Mouse (Mus musculus) myocyte (in vitro differentiated cells): ENCODE measurements around the gene Cops4. TPM values are rescaled to one million over a fixed set of nuclear protein-coding genes. Genes with fewer than 3 reads are reported as not detected.

Source experiments
- H3K27me3 ChIP-seq: one replicate; pipeline ENCODE4 v1.6.1; 2011; ENCODE audit not compliant: control insufficient read depth, insufficient read depth, insufficient read length
- H3K36me3 ChIP-seq: one replicate; pipeline ENCODE4 v1.6.1; 2011; ENCODE audit not compliant: control insufficient read depth, insufficient read depth
- H3K4me2 ChIP-seq: one replicate; pipeline ENCODE4 v1.6.1; 2011; ENCODE audit warnings: low read depth, control low read depth
- H3K4me3 ChIP-seq: one replicate; pipeline ENCODE4 v1.5.1; 2011; ENCODE audit warnings: mild to moderate bottlenecking, control low read depth, moderate library complexity
- H3K79me2 ChIP-seq: one replicate; pipeline ENCODE4 v1.6.1; 2011; ENCODE audit not compliant: control insufficient read depth, insufficient read depth
- H3ac ChIP-seq: one replicate; pipeline ENCODE4 v1.6.1; 2011; ENCODE audit not compliant: control insufficient read depth, insufficient read length
- CEBPB ChIP-seq: IDR thresholded peaks from 2 replicates; pipeline ENCODE4 v1.6.1; 2011; ENCODE audit warnings: mild to moderate bottlenecking, moderate library complexity; ENCODE audit not compliant: poor library complexity, insufficient read depth, severe bottlenecking
- E2F4 ChIP-seq: IDR thresholded peaks from one replicate; pipeline ENCODE4 v1.6.1; 2011; ENCODE audit warnings: mild to moderate bottlenecking, control low read depth, moderate library complexity; ENCODE audit not compliant: insufficient read depth
- MAX ChIP-seq: IDR thresholded peaks from one replicate; pipeline ENCODE4 v1.6.1; 2011; ENCODE audit warnings: low read depth, mild to moderate bottlenecking, control low read depth
- MYOD1 ChIP-seq, 3 experiments: IDR thresholded peaks; one replicate each; pipeline ENCODE4 v1.6.1; 2011; ENCODE audit warnings: control low read depth in 2 of 3, low read depth in 2 of 3, mild to moderate bottlenecking in 2 of 3, moderate library complexity in 1 of 3; ENCODE audit not compliant: insufficient read length in 2 of 3, control insufficient read depth in 1 of 3
- MYOG ChIP-seq, 3 experiments: IDR thresholded peaks; one replicate each; pipeline ENCODE4 v1.6.1; 2011; ENCODE audit warnings: control low read depth in 2 of 3, low read depth in 2 of 3, mild to moderate bottlenecking in 2 of 3; ENCODE audit not compliant: insufficient read length in 2 of 3, control insufficient read depth in 1 of 3, insufficient read depth in 1 of 3
- POLR2A ChIP-seq: IDR thresholded peaks from one replicate; pipeline ENCODE4 v1.6.1; 2011; ENCODE audit warnings: low read depth, mild to moderate bottlenecking, control low read depth, moderate library complexity; ENCODE audit not compliant: insufficient read length
- POLR2AphosphoS2 ChIP-seq: IDR thresholded peaks from one replicate; pipeline ENCODE4 v1.6.1; 2011; ENCODE audit warnings: low read depth, control low read depth; ENCODE audit not compliant: insufficient read length
- REST ChIP-seq: IDR thresholded peaks from one replicate; pipeline ENCODE4 v1.6.1; 2011; ENCODE audit warnings: mild to moderate bottlenecking, control low read depth, moderate library complexity; ENCODE audit not compliant: insufficient read depth, insufficient read length
- SRF ChIP-seq: IDR thresholded peaks from one replicate; pipeline ENCODE4 v1.6.1; 2011; ENCODE audit warnings: low read depth; ENCODE audit not compliant: control insufficient read depth, insufficient read length
- TCF12 ChIP-seq: IDR thresholded peaks from one replicate; pipeline ENCODE4 v1.6.1; 2011; ENCODE audit warnings: mild to moderate bottlenecking, control low read depth; ENCODE audit not compliant: poor library complexity, insufficient read depth, severe bottlenecking
- TCF3 ChIP-seq: IDR thresholded peaks from one replicate; pipeline ENCODE4 v1.6.1; 2011; ENCODE audit warnings: low read depth, control low read depth; ENCODE audit not compliant: insufficient read length
- USF1 ChIP-seq: IDR thresholded peaks from one replicate; pipeline ENCODE4 v1.6.1; 2011; ENCODE audit warnings: low read depth, mild to moderate bottlenecking, control low read depth, moderate library complexity
- polyA plus RNA-seq: library from polyadenylated mRNA; unstranded; fragments of >200 nt; fragmentation: generic; extraction: Trizol; gene quantifications from one replicate; pipeline ENCODE4 v1.2.1, GENCODE M21; 2012; ENCODE audit warnings: missing spikeins

The Cops4 gene
- polyA plus RNA-seq, 1 experiment = 104 TPM

DNA sequence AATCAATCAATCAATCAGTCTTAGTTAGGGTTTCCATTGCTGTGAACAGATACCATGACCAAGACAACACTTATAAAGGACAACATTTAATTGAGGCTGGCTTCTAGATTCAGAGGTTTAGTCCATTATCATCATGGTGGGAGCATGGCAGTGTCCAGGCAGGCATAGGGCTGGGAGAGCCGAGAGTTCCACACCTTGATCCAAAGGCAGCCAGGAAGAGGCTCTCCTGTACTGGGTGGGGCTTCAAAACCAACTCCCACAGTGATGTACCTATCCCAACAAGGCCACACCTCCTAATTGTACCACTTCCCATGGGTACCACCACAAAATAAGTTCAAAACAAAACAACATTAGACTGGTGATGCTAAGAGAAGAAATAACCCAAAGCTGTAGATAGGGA is 32.0 kb downstream of the Cops4 start:
- TF ChIP-seq MYOG (IDR thresholded peaks at IDR 0.05; ENCODE audit: control insufficient read depth in 1 of 3, insufficient read depth in 1 of 3, insufficient read length in 2 of 3, low read depth in 2 of 3) = no peak
- no peak for TF ChIP-seq POLR2A
- TF ChIP-seq REST = no peak
- TF ChIP-seq USF1 = no peak
- TF ChIP-seq MAX = no peak
- TF ChIP-seq MYOD1 (IDR thresholded peaks at IDR 0.05; ENCODE audit: control insufficient read depth in 1 of 3, insufficient read length in 2 of 3, low read depth in 2 of 3) = no peak
- TF ChIP-seq CEBPB = no peak
- TF ChIP-seq SRF = no peak
- no peak for TF ChIP-seq E2F4
- TF ChIP-seq TCF12 = no peak
- no peak for TF ChIP-seq POLR2AphosphoS2
- no peak for TF ChIP-seq TCF3
- H3K4me3 ChIP-seq = no peak overlapping the region
- peaks cover 24% of the 10 kb centered on the region for H3K36me3 ChIP-seq
- H3ac ChIP-seq = no peak overlapping the region
- H3K27me3 ChIP-seq = no peaks in the 10 kb centered on the region
- H3K4me2 ChIP-seq = no peak overlapping the region
- H3K79me2 ChIP-seq = no peaks in the 10 kb centered on the region

GRCm38 (mm10) chr5:100551952-100552351 is 33.8 kb downstream of the Cops4 start:
- Histone ChIP-seq H3K79me2 (no peaks in the 10 kb centered on the region), H3K36me3 (peaks cover 20% of the 10 kb centered on the region), H3ac (no peak overlapping the region), H3K4me3 (no peak overlapping the region), H3K27me3 (no peaks in the 10 kb centered on the region), H3K4me2 (no peak overlapping the region)
- TF ChIP-seq MAX = no peak
- no peak for TF ChIP-seq USF1
- no peak for TF ChIP-seq MYOG (IDR thresholded peaks at IDR 0.05; ENCODE audit: control insufficient read depth in 1 of 3, insufficient read depth in 1 of 3, insufficient read length in 2 of 3, low read depth in 2 of 3)

DNA sequence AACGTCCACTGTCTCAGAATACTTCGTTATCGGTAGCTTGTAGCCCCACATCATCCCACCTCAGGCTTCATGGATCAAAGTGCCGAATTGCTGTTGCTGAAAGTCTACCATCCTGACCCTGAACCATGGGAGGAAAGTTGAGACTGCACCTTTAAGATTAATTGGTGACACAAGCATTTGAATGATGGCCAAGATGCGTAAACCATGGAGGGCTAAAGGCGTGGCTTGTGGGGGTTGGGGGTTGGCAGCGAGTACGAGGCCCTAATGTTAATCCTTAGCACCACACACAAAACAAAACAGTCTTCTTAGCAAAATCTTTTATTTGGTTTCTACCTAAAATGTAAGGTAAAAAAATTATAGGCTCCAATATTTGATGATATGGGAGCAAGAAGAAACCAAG is 35.3 kb downstream of the Cops4 start:
- TF ChIP-seq E2F4 (no peak), TCF3 (no peak), CEBPB (no peak), MAX (no peak), REST (no peak), TCF12 (no peak), POLR2AphosphoS2 (no peak), USF1 (no peak), MYOG (IDR thresholded peaks at IDR 0.05; ENCODE audit: control insufficient read depth in 1 of 3, insufficient read depth in 1 of 3, insufficient read length in 2 of 3, low read depth in 2 of 3) (no peak), POLR2A (no peak), MYOD1 (IDR thresholded peaks at IDR 0.05; ENCODE audit: control insufficient read depth in 1 of 3, insufficient read length in 2 of 3, low read depth in 2 of 3) (no peak), SRF (no peak)
- no peaks in the 10 kb centered on the region for H3K27me3 ChIP-seq
- H3ac ChIP-seq = no peak overlapping the region
- H3K79me2 ChIP-seq = no peaks in the 10 kb centered on the region
- H3K4me2 ChIP-seq = peak overlapping the region; percentile 15
- H3K4me3 ChIP-seq = no peak overlapping the region
- H3K36me3 ChIP-seq = peaks cover 9% of the 10 kb centered on the region

DNA sequence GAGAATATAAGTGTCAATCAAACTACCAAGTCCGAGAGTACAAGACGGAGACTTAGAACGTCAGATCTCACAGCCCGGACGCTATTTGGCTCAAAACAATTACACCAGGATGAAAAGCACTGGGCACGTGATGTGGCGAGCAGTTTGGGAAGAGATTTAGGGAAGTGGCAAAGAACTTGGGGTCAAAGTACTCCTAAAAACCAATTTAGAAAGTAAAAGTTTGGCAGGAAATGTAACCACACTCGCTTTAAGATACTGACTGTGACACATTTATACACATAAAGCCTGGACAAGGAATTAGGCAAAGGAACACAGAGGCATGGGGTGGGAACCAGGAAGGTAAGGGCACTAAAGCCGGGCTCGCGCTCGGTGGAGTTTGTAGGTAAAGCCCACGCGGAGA is 38.9 kb downstream of the Cops4 start:
- Histone ChIP-seq H3K4me3 (no peak overlapping the region), H3K79me2 (no peaks in the 10 kb centered on the region), H3K36me3 (no peaks in the 10 kb centered on the region), H3K4me2 (no peak overlapping the region), H3K27me3 (no peaks in the 10 kb centered on the region), H3ac (no peak overlapping the region)
- TF ChIP-seq SRF = no peak
- TF ChIP-seq TCF3 = no peak
- TF ChIP-seq E2F4 = no peak
- TF ChIP-seq REST = no peak
- TF ChIP-seq MAX = no peak
- TF ChIP-seq USF1 = no peak
- TF ChIP-seq TCF12 = no peak
- TF ChIP-seq CEBPB = no peak
- no peak for TF ChIP-seq POLR2AphosphoS2
- TF ChIP-seq MYOD1 (IDR thresholded peaks at IDR 0.05; ENCODE audit: control insufficient read depth in 1 of 3, insufficient read length in 2 of 3, low read depth in 2 of 3) = no peak

DNA sequence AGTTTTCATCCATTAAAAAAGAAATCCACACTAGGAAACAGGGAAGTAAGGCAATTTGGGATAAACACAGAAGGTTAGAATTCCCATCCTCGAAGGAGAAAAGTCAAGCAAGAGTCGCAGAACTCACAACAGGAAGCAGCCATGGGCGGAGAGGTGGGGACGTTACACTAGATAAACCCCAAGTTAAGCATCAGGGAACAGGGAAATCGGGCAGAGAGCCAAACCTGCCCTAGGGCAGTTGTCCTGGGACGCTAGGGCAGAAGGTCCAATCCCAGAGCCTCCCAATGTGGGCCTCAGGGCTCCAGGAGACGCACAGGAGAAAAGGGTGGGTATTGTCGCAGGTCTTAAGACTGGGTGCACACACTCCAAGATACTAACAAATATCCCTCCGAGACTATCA is 39.4 kb downstream of the Cops4 start:
- no peak for TF ChIP-seq MYOG (IDR thresholded peaks at IDR 0.05; ENCODE audit: control insufficient read depth in 1 of 3, insufficient read depth in 1 of 3, insufficient read length in 2 of 3, low read depth in 2 of 3)
- no peak for TF ChIP-seq POLR2A
- TF ChIP-seq MAX = no peak
- TF ChIP-seq E2F4 = no peak
- TF ChIP-seq CEBPB = no peak
- TF ChIP-seq POLR2AphosphoS2 = no peak
- TF ChIP-seq USF1 = no peak
- no peak for TF ChIP-seq TCF12
- Histone ChIP-seq H3K4me3 (no peak overlapping the region), H3K4me2 (no peak overlapping the region), H3K36me3 (no peaks in the 10 kb centered on the region), H3K27me3 (no peaks in the 10 kb centered on the region), H3K79me2 (no peaks in the 10 kb centered on the region), H3ac (no peak overlapping the region)
